Mouse (Mus musculus): Measurements from ENCODE around the gene Pheta2. TPM values are rescaled to one million over a fixed set of nuclear protein-coding genes. Genes with fewer than 3 reads are reported as not detected.
"Not testable (repeated sequence)": the region's sequence is repeated elsewhere in the genome, so short reads cannot be mapped to it uniquely, and the experiment has no call there.

Gene Pheta2
- polyA plus RNA-seq, 1 experiment = 0.02 TPM

DNA sequence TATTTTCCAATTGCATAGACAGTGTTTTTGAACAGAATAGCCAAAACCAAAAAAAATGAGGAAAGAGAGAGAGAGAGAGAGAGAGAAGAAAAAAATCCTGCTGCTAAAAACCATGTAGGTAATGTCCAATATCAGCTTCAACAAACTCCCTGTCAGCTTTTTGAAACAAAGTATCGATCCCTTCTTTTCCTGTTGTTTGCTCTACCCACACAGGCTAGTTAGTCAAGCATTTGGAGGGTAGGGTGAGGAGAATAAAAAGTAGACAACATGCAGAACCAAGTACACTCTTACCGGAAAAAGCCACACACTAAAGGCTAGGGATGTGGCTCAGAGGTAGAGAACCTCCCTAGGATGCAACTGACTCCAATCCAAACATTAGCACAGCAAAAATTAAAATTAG, 47.0 kb downstream of the Pheta2 start:
- Histone ChIP-seq H3ac (ENCODE audit: control insufficient read depth, insufficient read length, low read depth) (no peak overlapping the region), H3K79me2 (ENCODE audit: control insufficient read depth, insufficient read depth) (no peaks in the 10 kb centered on the region), H3K4me3 (ENCODE audit: insufficient read depth, poor library complexity, severe bottlenecking) (no peak overlapping the region), H3K79me3 (ENCODE audit: low read depth) (no peaks in the 10 kb centered on the region), H3K27me3 (ENCODE audit: control insufficient read depth, insufficient read depth, insufficient read length) (peaks cover 3% of the 10 kb centered on the region), H3K36me3 (ENCODE audit: control insufficient read depth, insufficient read depth) (no peaks in the 10 kb centered on the region)
- TF ChIP-seq CEBPB (IDR thresholded peaks at IDR 0.05; ENCODE audit: low read depth) = no peak
- no peak for TF ChIP-seq MAX (IDR thresholded peaks at IDR 0.05)

- H3K4me3 ChIP-seq (ENCODE audit: insufficient read depth, poor library complexity, severe bottlenecking); H3K79me3 ChIP-seq (ENCODE audit: low read depth); H3K79me2 ChIP-seq (ENCODE audit: control insufficient read depth, insufficient read depth); H3K36me3 ChIP-seq (ENCODE audit: control insufficient read depth, insufficient read depth); H3ac ChIP-seq (ENCODE audit: control insufficient read depth, insufficient read length, low read depth): not testable (repeated sequence)
- H3K27me3 ChIP-seq (ENCODE audit: control insufficient read depth, insufficient read depth, insufficient read length) = peaks cover 10% of the 10 kb centered on the region
Measured at GRCm38 (mm10) chr15:82389916-82390315, 51.2 kb downstream of the Pheta2 start.

GRCm38 (mm10) chr15:82393922-82394321, 55.2 kb downstream of the Pheta2 start, which contains the start of gene Cyp2d11:
Gene Cyp2d11, minus strand, starts transcription at chr15:82394022.
- H3K27me3 ChIP-seq (ENCODE audit: control insufficient read depth, insufficient read depth, insufficient read length); H3K79me2 ChIP-seq (ENCODE audit: control insufficient read depth, insufficient read depth); H3ac ChIP-seq (ENCODE audit: control insufficient read depth, insufficient read length, low read depth); H3K79me3 ChIP-seq (ENCODE audit: low read depth); H3K4me3 ChIP-seq (ENCODE audit: insufficient read depth, poor library complexity, severe bottlenecking); H3K36me3 ChIP-seq (ENCODE audit: control insufficient read depth, insufficient read depth): not testable (repeated sequence)

Small RNA genes lying within 50 kb of the gene (microRNA-seq; reads per million reads assigned to microRNA genes)
- not detected for gene Mir7684 (ENCODE audit: borderline microRNAs expressed)

Other genes with a start within 250 kb of the Pheta2 start
- 20.2 TPM for gene Ccdc134, start 211.0 kb upstream of the Pheta2 start, polyA plus RNA-seq (2012; fragmentation: generic; extraction: Trizol)
- 180 TPM for gene Srebf2, start 191.8 kb upstream of the Pheta2 start, polyA plus RNA-seq (2012; fragmentation: generic; extraction: Trizol)
- gene Shisa8, start 126.1 kb upstream of the Pheta2 start, polyA plus RNA-seq (2012; fragmentation: generic; extraction: Trizol) = 0.06 TPM
- 0.16 TPM for gene Tnfrsf13c, start 114.6 kb upstream of the Pheta2 start, polyA plus RNA-seq (2012; fragmentation: generic; extraction: Trizol)
- gene Cenpm, start 94.2 kb upstream of the Pheta2 start, polyA plus RNA-seq (2012; fragmentation: generic; extraction: Trizol) = 46.3 TPM
- not detected for gene 1500009C09Rik, start 86.5 kb upstream of the Pheta2 start, polyA plus RNA-seq (2012; fragmentation: generic; extraction: Trizol)
- 0.06 TPM for gene Sept3, start 64.0 kb upstream of the Pheta2 start, polyA plus RNA-seq (2012; fragmentation: generic; extraction: Trizol)
- not detected for gene Wbp2nl, start 40.0 kb upstream of the Pheta2 start, polyA plus RNA-seq (2012; fragmentation: generic; extraction: Trizol)
- gene Naga, start within 50 bp of the Pheta2 start, polyA plus RNA-seq (2012; fragmentation: generic; extraction: Trizol) = 20.9 TPM
- gene Smdt1, start within 50 bp of the Pheta2 start, polyA plus RNA-seq (2012; fragmentation: generic; extraction: Trizol) = 481 TPM
- 385 TPM for gene Ndufa6, start 15.4 kb downstream of the Pheta2 start, polyA plus RNA-seq (2012; fragmentation: generic; extraction: Trizol)
- gene Cyp2d22, start 41.3 kb downstream of the Pheta2 start, polyA plus RNA-seq (2012; fragmentation: generic; extraction: Trizol) = 0.06 TPM
- gene Cyp2d11, start 55.1 kb downstream of the Pheta2 start, polyA plus RNA-seq (2012; fragmentation: generic; extraction: Trizol) = not detected
- not detected for gene Cyp2d10, start 68.3 kb downstream of the Pheta2 start, polyA plus RNA-seq (2012; fragmentation: generic; extraction: Trizol)
- gene Cyp2d9, start 94.5 kb downstream of the Pheta2 start, polyA plus RNA-seq (2012; fragmentation: generic; extraction: Trizol) = not detected
- gene Cyp2d12, start 216.1 kb downstream of the Pheta2 start, polyA plus RNA-seq (2012; fragmentation: generic; extraction: Trizol) = not detected